16 mouse cellular contexts compared by ENCODE assay signal in the genomic region with DNA sequence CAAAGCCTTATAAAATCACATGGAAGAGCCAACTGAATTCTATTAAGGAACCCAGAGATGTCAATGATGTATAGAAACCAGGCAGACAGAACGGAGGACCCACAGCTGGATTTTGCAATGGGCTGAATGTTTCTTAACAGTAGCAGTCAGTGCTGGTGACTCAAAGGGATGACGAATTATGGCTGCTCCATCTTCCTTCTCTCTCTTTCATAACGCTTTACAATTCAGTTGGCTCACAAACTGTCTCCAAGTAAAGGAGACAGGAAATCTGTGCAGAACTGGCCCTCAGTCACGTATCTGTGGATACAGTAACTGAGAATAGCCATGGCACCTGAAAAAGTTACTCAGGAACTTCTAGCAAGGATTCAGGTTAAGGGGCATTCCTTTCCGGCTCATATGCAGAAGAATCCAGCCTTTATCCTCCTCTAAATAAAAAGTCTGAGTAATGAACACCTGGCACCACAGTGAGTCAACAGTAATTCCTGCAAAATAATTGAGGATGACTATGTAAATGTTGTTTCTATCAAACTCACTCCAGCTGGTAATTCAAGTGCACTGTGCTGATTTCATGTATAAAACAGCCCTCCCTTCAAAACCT. TPM values are rescaled to one million over a fixed set of nuclear protein-coding genes. Genes with fewer than 3 reads are reported as not detected.
A peak's percentile ranks its signal among the peaks of the same experiment; 100 is the strongest.
DNase-seq lines count a peak whose midpoint lies in the region; ATAC-seq and TF ChIP-seq lines count a peak whose summit lies in the region.
"Had no signal": no experiment of that assay in that cellular context is flagged by ENCODE, and none has a peak within 500 bp of the region (broad histone marks: within the 10 kb centered on the region; RNA-seq: fewer than 3 reads in every experiment).

No protein-coding gene starts in this region.

- H3K9me3 ChIP-seq in kidney, postnatal 0 days (replicated peaks; ENCODE audit: low read length), result no peaks in the 10 kb centered on the region
- H3K9me3 ChIP-seq: midbrain, embryonic 15.5 days had no signal

- no peak overlapping the region for H3K4me3 ChIP-seq in kidney, postnatal 0 days (replicated peaks; ENCODE audit: low read depth, low read length)
- H3K4me3 ChIP-seq: midbrain, embryonic 15.5 days had no signal

- TF ChIP-seq CTCF in kidney, postnatal 0 days (IDR thresholded peaks at IDR 0.05; ENCODE audit: low read depth), result no peak

- ATAC-seq in kidney, postnatal 0 days (replicated peaks; ENCODE audit: low FRiP score, low read depth), result no peak
- peak; percentile 63 for ATAC-seq in megakaryocyte, adult 5-6 weeks (ENCODE audit: poor library complexity, severe bottlenecking)
- ATAC-seq: midbrain, embryonic 15.5 days had no signal

- H3K36me3 ChIP-seq in kidney, postnatal 0 days (ENCODE audit: insufficient read depth, low read length), result no peaks in the 10 kb centered on the region
- H3K36me3 ChIP-seq: midbrain, embryonic 15.5 days had no signal

- no peak overlapping the region for H3K9ac ChIP-seq in kidney, postnatal 0 days (ENCODE audit: low read depth, low read length)
- H3K9ac ChIP-seq: lung, embryonic 14.5 days; midbrain, embryonic 15.5 days had no signal

- H3K4me1 ChIP-seq in kidney, postnatal 0 days (replicated peaks; ENCODE audit: insufficient read depth, low read length), result peaks cover 10% of the 10 kb centered on the region; the same call in 1 of the 2 replicates
- H3K4me1 ChIP-seq: midbrain, embryonic 15.5 days had no signal

- H3K27ac ChIP-seq in kidney, postnatal 0 days, result peak overlapping the region; percentile 22; the same call in 1 of the 2 replicates
- H3K27ac ChIP-seq: midbrain, embryonic 15.5 days had no signal

- WGBS in kidney, postnatal 0 days, result 56% methylated on average over 5 of the region's 5 CpGs

- DNase-seq in adrenal gland, adult 2 months, result peak; percentile 65
- DNase-seq in adrenal gland, postnatal 10 days, result no peak
- no peak for DNase-seq in kidney, postnatal 0 days (ENCODE audit: low spot score)
- DNase-seq in kidney, adult 18-20 months, result no peak
- DNase-seq in NIH3T3 (ENCODE audit: low read depth), result peak; percentile 80
- no peak for DNase-seq in urinary bladder, postnatal 14 days (ENCODE audit: low spot score)
- DNase-seq in spleen, postnatal 36 days (ENCODE audit: low spot score in 2 of 2), result no peak
- DNase-seq: B cell, adult 2 months; cerebellum, adult 9-11 months; embryo, embryonic 11 days; heart, adult 11 months; heart, postnatal 36 days; kidney, postnatal 25 days; lung, embryonic 14.5 days had no signal

- no peak overlapping the region for H3K4me2 ChIP-seq in kidney, postnatal 0 days (ENCODE audit: low read length)
- H3K4me2 ChIP-seq: lung, embryonic 14.5 days; midbrain, embryonic 15.5 days had no signal

- no peaks in the 10 kb centered on the region for H3K27me3 ChIP-seq in kidney, postnatal 0 days (ENCODE audit: insufficient read depth, low read length)
- H3K27me3 ChIP-seq: midbrain, embryonic 15.5 days had no signal

RNA-seq across cellular contexts. Expression of a gene that starts 19.1 kb away (rescaled TPM):
- total RNA-seq in adrenal gland, adult 2 months (2021), result 10 to 100 TPM; 47.0 to 79.3 TPM
- polyA plus RNA-seq in adrenal gland, adult 2 months (2012; rRNA removed), result 8.9 and 12.5 TPM in 2 replicates
- total RNA-seq in adrenal gland, postnatal 10 days (2021), result 10 to 100 TPM; 31.9 to 39.0 TPM
- 24.3 and 25.2 TPM in 2 replicates for polyA plus RNA-seq in kidney, postnatal 0 days (2015; fragmentation: Nextera tagmentation; extraction: Ambion mirVana)
- total RNA-seq in megakaryocyte, adult 5-6 weeks (2015), result 33.8 and 36.3 TPM in 2 replicates
- 6.6 and 13.2 TPM in 2 replicates for total RNA-seq in megakaryocyte, adult 5-6 weeks (2017)

RNA-seq across cellular contexts. Expression of a gene that starts 49.8 kb away (rescaled TPM):
- total RNA-seq in adrenal gland, adult 2 months (2021), result 10 to 100 TPM; 12.4 to 16.9 TPM
- 4.3 TPM in 2 replicates for polyA plus RNA-seq in adrenal gland, adult 2 months (2012; rRNA removed)
- total RNA-seq in adrenal gland, postnatal 10 days (2021), result 10 to 100 TPM; 19.1 to 24.8 TPM
- polyA plus RNA-seq in kidney, postnatal 0 days (2015; fragmentation: Nextera tagmentation; extraction: Ambion mirVana), result 40.0 and 45.9 TPM in 2 replicates
- 14.0 TPM in 2 replicates for total RNA-seq in megakaryocyte, adult 5-6 weeks (2015)
- total RNA-seq in megakaryocyte, adult 5-6 weeks (2017), result 20.4 and 21.0 TPM in 2 replicates

Comparison
In these comparisons a context has a peak if more than half of its experiments do, and no peak if none do; other contexts are left out.
1. DNase-seq: peak in adrenal gland, adult 2 months (single experiment) and NIH3T3 (single experiment); none in adrenal gland, postnatal 10 days (single experiment), kidney, postnatal 0 days (single experiment), kidney, adult 18-20 months (single experiment), urinary bladder, postnatal 14 days (single experiment) and spleen, postnatal 36 days (0 of 2).